Mouse (Mus musculus): ENCODE results near the gene Gm10226. TPM values are rescaled to one million over a fixed set of nuclear protein-coding genes. Genes with fewer than 3 reads are reported as not detected.

Gene Gm10226
- polyA plus RNA-seq, 1 experiment from 2014 or later, result 21.4 TPM

Other genes starting within 250 kb of the Gm10226 start
- gene Zfp51, start 241.5 kb upstream of the Gm10226 start, polyA plus RNA-seq (2014; fragmentation: Nextera tagmentation; extraction: Ambion mirVana), result 13.9 and 17.5 TPM in 2 replicates
- 10.9 and 11.4 TPM in 2 replicates for gene Zfp53, start 202.9 kb upstream of the Gm10226 start, polyA plus RNA-seq (2014; fragmentation: Nextera tagmentation; extraction: Ambion mirVana)
- gene Zfp52, start 156.3 kb upstream of the Gm10226 start, polyA plus RNA-seq (2014; fragmentation: Nextera tagmentation; extraction: Ambion mirVana), result 1.5 TPM in 2 replicates
- 21.2 and 25.4 TPM in 2 replicates for gene Zfp948, start 124.9 kb upstream of the Gm10226 start, polyA plus RNA-seq (2014; fragmentation: Nextera tagmentation; extraction: Ambion mirVana)
- 11.5 and 16.1 TPM in 2 replicates for gene Zfp983, start 41.2 kb upstream of the Gm10226 start, polyA plus RNA-seq (2014; fragmentation: Nextera tagmentation; extraction: Ambion mirVana)
- gene Zfp760, start 15.9 kb downstream of the Gm10226 start, polyA plus RNA-seq (2014; fragmentation: Nextera tagmentation; extraction: Ambion mirVana), result 14.0 and 19.3 TPM in 2 replicates
- 8.2 and 9.7 TPM in 2 replicates for gene Zfp229, start 38.9 kb downstream of the Gm10226 start, polyA plus RNA-seq (2014; fragmentation: Nextera tagmentation; extraction: Ambion mirVana)
- 1.9 and 4.2 TPM in 2 replicates for gene Zfp820, start 153.9 kb downstream of the Gm10226 start, polyA plus RNA-seq (2014; fragmentation: Nextera tagmentation; extraction: Ambion mirVana)
- 12.6 TPM in 2 replicates for gene Zfp995, start 218.1 kb downstream of the Gm10226 start, polyA plus RNA-seq (2014; fragmentation: Nextera tagmentation; extraction: Ambion mirVana)

Data from midbrain, embryonic 14.5 days (tissue).